Mouse (Mus musculus) forebrain, embryonic 13.5 days (tissue): ENCODE data around the gene Gm5169. TPM values are rescaled to one million over a fixed set of nuclear protein-coding genes. Genes with fewer than 3 reads are reported as not detected.
"Not testable (repeated sequence)": the region's sequence is repeated elsewhere in the genome, so short reads cannot be mapped to it uniquely, and the experiment has no call there.

Experiments used
- ATAC-seq: fragments of 200-750 bp; cut with Nextera tagmentation; 2 replicates; pipeline ENCODE4 v1.8.0; 2017
- H3K27ac ChIP-seq: fragments of 300-500 bp; sonication (generic); 2 replicates; pipeline ENCODE4 v1.5.1; 2015; ENCODE audit warnings: inconsistent platforms, mild to moderate bottlenecking, moderate library complexity
- H3K27me3 ChIP-seq: fragments of 300-500 bp; sonication (generic); 2 replicates; pipeline ENCODE4 v1.6.1; 2015; ENCODE audit warnings: mild to moderate bottlenecking, inconsistent platforms
- H3K36me3 ChIP-seq: fragments of 300-500 bp; sonication (generic); 2 replicates; pipeline ENCODE4 v1.6.1; 2015; ENCODE audit warnings: mild to moderate bottlenecking, inconsistent platforms; ENCODE audit not compliant: poor library complexity, severe bottlenecking
- H3K4me1 ChIP-seq: fragments of 300-500 bp; sonication (generic); 2 replicates; pipeline ENCODE4 v1.6.1; 2015; ENCODE audit warnings: inconsistent platforms
- H3K4me2 ChIP-seq: fragments of 300-500 bp; sonication (generic); 2 replicates; pipeline ENCODE4 v1.6.1; 2015; ENCODE audit warnings: inconsistent platforms, mild to moderate bottlenecking, moderate library complexity
- H3K4me3 ChIP-seq: fragments of 300-500 bp; sonication (generic); 2 replicates; pipeline ENCODE4 v1.5.1; 2015; ENCODE audit warnings: mild to moderate bottlenecking, inconsistent platforms
- H3K9ac ChIP-seq: fragments of 300-500 bp; sonication (generic); 2 replicates; pipeline ENCODE4 v1.6.1; 2015; ENCODE audit warnings: mild to moderate bottlenecking, inconsistent platforms
- H3K9me3 ChIP-seq: fragments of 300-500 bp; sonication (generic); replicated peaks from 2 replicates; pipeline ENCODE4 v1.6.1; 2016; ENCODE audit warnings: inconsistent platforms
- whole genome bisulfite sequencing: fragments of 180-500 bp; shearing (Covaris S2); methylation state at CpG from one replicate; pipeline ENCODE4 v1.1.7; 2015; 5-methylcytosine and 5-hydroxymethylcytosine counted together
- polyA plus RNA-seq: library from polyadenylated mRNA; unstranded; fragments of >200 nt; fragmentation: Nextera tagmentation; extraction: Ambion mirVana; gene quantifications from 2 replicates; pipeline ENCODE4 v1.2.1, GENCODE M21; 2015

Gm5169 gene
- polyA plus RNA-seq, result not detected in 2 replicates

DNA sequence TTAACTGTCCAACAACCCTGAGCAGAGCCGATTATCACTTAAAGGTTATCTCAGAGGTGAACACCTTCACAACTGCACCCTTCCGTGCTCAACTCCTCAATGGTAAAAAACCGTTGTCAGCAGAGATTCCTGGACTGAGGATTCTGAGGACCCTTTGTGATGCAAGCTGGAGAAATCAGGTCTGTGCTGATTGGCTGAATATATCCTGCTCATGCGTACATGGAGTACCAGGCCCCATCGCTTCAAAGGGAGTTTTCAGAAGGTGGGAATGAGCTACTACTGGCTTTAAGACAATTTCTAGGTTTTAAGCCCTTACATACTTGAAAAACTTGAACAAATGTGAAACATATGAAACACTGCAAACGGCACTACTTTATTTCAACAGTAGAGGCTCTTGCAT, at the start of gene Gm5169:
TSS of gene Gm5169 (minus strand) at position 101 of the 400 bp plus-strand sequence.
- WGBS, result no CpG with 5 or more reads among the region's 6 CpGs
- not testable (repeated sequence) for H3K27me3 ChIP-seq, H3K4me1 ChIP-seq, ATAC-seq, H3K9ac ChIP-seq, H3K4me3 ChIP-seq, H3K9me3 ChIP-seq, H3K27ac ChIP-seq, H3K4me2 ChIP-seq, H3K36me3 ChIP-seq

DNA sequence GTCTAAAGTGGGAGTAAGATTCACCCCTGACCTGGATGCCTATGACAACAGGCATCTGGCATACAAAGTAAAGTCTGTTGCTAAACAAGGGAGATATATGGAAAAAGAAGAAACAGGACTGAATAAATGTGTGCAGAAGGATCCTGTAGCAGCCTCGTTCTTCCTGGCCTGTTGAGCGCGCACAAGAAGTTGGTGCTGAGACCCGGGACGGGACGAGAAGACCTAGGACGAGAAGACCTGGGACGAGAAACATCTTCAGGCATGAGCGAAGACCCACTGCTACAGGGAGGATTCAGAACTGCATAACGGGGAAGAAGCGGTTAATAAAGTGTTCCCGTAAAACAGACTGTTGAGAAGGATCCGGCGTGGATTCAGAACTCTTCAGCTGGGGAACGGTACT, 46.2 kb upstream of the Gm5169 start:
- H3K4me1 ChIP-seq, H3K9me3 ChIP-seq, H3K9ac ChIP-seq, H3K4me3 ChIP-seq, H3K4me2 ChIP-seq, H3K36me3 ChIP-seq, H3K27me3 ChIP-seq, H3K27ac ChIP-seq, ATAC-seq: not testable (repeated sequence)
- 97% methylated on average over 14 of the region's 15 CpGs for WGBS
